Mouse (Mus musculus): ENCODE measurements around the gene Gpha2. TPM values are rescaled to one million over a fixed set of nuclear protein-coding genes. Genes with fewer than 3 reads are reported as not detected.

The Gpha2 gene
- 1.7 and 2.6 TPM in 2 replicates for polyA plus RNA-seq (2012; rRNA removed)

DNA sequence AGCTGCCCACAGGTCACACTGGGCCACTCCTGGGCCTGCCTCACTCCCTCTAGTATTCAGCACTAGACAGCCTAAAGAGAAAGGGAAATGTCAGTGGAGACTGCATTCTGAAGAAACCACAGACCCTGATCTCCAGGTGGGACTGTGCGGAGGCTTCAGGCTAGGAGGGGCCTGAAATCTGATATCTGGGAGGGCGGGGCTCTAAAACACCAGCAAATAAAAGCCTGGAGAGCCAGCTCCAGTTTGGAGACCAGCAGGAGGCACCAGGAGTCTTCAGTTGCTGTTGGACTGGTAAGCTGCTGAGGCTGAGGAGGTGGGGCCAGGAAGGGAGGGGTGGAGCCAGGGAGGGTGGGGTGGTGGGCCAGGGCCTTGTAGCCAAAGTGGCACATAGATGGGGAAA, at the start of gene Gpha2:
Gene Gpha2, plus strand, starts transcription at position 246 of the 400 bp plus-strand sequence.
- TF ChIP-seq CTCF (IDR thresholded peaks at IDR 0.05; ENCODE audit: insufficient read depth, low read length) (no peak), POLR2A (IDR thresholded peaks at IDR 0.05; ENCODE audit: borderline replicate concordance, extremely low read depth, low read depth, low read length) (no peak)
- DNase-seq = no peak
- no peak within 1 kb of the TSS for H3K4me3 ChIP-seq (replicated peaks; ENCODE audit: extremely low read depth, low read depth, low read length)
- no peaks in the 10 kb centered on the region for H3K4me1 ChIP-seq (ENCODE audit: control insufficient read depth, insufficient read depth, low read length)
- WGBS = 51% methylated on average over 2 of the region's 2 CpGs

DNA sequence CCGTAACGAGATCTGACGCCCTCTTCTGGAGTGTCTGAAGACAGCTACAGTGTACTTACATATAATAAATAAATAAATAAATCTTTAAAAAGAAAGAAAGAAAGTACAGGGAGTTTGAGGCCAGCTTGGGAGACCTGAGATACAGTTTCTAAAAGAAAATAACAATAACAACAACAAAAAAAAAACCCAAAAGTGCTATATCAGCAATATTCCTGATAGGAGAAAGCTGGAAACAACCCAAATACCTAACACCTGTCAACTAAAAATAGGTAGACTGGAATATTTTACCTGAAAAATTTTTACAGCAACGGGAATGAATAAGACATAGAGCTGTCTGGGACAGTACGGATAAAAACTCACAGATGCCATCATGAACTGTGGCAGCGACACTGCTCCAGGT, 47.4 kb upstream of the Gpha2 start:
- WGBS = 82% methylated on average over 6 of the region's 6 CpGs
- H3K4me3 ChIP-seq (replicated peaks; ENCODE audit: extremely low read depth, low read depth, low read length) = no peak overlapping the region
- no peak for DNase-seq
- TF ChIP-seq CTCF (IDR thresholded peaks at IDR 0.05; ENCODE audit: insufficient read depth, low read length) (no peak), POLR2A (IDR thresholded peaks at IDR 0.05; ENCODE audit: borderline replicate concordance, extremely low read depth, low read depth, low read length) (no peak)
- no peaks in the 10 kb centered on the region for H3K4me1 ChIP-seq (ENCODE audit: control insufficient read depth, insufficient read depth, low read length)

DNA sequence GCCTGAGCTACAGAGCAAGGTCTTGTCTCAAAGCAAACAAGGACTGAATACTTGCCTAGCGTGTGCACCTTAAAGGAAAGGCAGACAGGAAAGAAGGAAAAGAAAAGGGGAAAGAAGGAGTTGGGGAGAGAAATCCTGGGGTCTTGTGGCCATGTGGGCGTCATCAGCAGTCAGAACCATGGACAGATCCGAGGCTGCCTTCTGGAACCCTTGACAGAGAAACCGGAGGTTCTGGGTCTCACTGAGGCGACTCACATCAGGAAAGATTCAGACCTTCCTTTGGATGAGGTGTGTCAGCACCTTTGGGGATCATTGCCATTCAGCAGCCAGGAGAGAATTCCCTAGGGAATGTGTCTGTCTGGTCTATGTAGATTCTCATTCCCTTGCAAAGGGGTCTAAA, 44.6 kb upstream of the Gpha2 start:
- H3K4me3 ChIP-seq (replicated peaks; ENCODE audit: extremely low read depth, low read depth, low read length) = no peak overlapping the region
- no peak for DNase-seq
- TF ChIP-seq POLR2A (IDR thresholded peaks at IDR 0.05; ENCODE audit: borderline replicate concordance, extremely low read depth, low read depth, low read length) (no peak), CTCF (IDR thresholded peaks at IDR 0.05; ENCODE audit: insufficient read depth, low read length) (no peak)
- 17% methylated on average over 5 of the region's 5 CpGs for WGBS
- H3K4me1 ChIP-seq (ENCODE audit: control insufficient read depth, insufficient read depth, low read length) = no peaks in the 10 kb centered on the region

DNA sequence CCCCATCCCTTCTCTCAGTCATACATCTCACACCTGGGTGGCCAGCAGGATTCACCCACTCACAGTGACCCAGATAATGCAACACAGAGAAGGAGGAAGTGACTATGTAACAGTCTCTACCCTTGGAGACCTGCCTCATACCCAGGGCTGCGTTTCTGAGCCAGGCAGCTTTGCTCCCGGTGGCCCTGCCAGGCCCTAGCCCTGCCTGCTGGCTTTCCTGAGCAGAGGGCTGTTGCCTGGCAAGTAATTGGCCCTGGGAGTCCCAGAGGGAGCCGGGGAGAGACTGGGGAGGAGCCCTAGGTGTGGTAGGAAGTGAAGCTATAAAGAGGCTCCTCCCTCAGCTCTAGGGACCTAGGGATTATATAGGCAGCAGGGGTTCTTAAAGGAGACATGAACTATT, 43.6 kb upstream of the Gpha2 start:
- DNase-seq = no peak
- WGBS = 23% methylated on average over 3 of the region's 3 CpGs
- H3K4me3 ChIP-seq (replicated peaks; ENCODE audit: extremely low read depth, low read depth, low read length) = no peak overlapping the region
- no peaks in the 10 kb centered on the region; the same call in 1 of the 2 replicates for H3K4me1 ChIP-seq (ENCODE audit: control insufficient read depth, insufficient read depth, low read length)
- no peak for TF ChIP-seq CTCF (IDR thresholded peaks at IDR 0.05; ENCODE audit: insufficient read depth, low read length)

DNA sequence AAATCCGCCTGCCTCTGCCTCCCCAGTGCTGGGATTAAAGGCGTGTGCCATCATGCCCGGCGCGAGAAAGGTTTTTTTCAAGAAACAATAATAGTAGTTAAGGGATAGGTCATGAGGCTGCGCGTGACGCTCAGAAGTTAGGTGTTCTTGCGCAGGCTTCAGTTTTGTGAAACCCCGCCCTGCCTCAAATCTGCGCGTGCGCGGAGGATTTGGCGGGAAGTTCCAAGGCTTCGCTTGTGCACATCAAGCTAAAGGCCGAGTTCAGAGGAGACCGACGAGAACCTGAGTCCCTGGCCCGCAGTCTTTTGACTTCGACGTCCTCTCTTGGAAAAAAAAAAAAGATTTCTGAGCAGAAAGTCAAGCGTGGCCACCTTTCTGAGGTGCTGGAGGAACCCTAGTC, 42.0 kb upstream of the Gpha2 start, which contains the start of gene Majin:
Gene Majin, plus strand, starts transcription at position 258 of the 400 bp plus-strand sequence.
- no peak for DNase-seq
- H3K4me3 ChIP-seq (replicated peaks; ENCODE audit: extremely low read depth, low read depth, low read length) = no peak within 1 kb of the TSS
- WGBS = 85% methylated on average over 23 of the region's 23 CpGs
- H3K4me1 ChIP-seq (ENCODE audit: control insufficient read depth, insufficient read depth, low read length) = no peaks in the 10 kb centered on the region; the same call in 1 of the 2 replicates
- no peak for TF ChIP-seq CTCF (IDR thresholded peaks at IDR 0.05; ENCODE audit: insufficient read depth, low read length)
- TF ChIP-seq POLR2A (IDR thresholded peaks at IDR 0.05; ENCODE audit: borderline replicate concordance, extremely low read depth, low read depth, low read length) = no peak

DNA sequence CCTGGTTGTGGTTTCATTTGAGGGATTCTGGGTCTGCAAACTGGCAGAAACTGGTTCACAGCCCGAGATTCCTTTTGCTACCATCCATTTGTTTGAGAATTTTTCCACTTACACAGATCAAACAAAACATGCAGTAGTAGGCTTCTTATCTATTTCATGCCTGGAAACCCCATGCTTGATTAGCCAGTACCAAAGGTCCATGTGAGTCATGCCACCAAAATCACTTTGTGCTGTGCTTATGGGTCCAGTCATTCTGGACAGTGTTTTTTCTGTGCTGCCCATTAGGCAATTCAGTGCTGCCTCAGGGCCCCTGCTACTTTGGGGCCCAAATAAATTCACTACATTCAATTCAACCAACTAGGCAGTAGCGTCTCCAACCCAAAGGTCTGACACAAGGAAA, 21.9 kb upstream of the Gpha2 start:
- WGBS = 73% methylated on average over 2 of the region's 2 CpGs
- Histone ChIP-seq H3K4me3 (replicated peaks; ENCODE audit: extremely low read depth, low read depth, low read length) (no peak overlapping the region), H3K4me1 (ENCODE audit: control insufficient read depth, insufficient read depth, low read length) (peaks cover 2% of the 10 kb centered on the region)
- TF ChIP-seq POLR2A (IDR thresholded peaks at IDR 0.05; ENCODE audit: borderline replicate concordance, extremely low read depth, low read depth, low read length) (no peak), CTCF (IDR thresholded peaks at IDR 0.05; ENCODE audit: insufficient read depth, low read length) (no peak)
- no peak for DNase-seq

DNA sequence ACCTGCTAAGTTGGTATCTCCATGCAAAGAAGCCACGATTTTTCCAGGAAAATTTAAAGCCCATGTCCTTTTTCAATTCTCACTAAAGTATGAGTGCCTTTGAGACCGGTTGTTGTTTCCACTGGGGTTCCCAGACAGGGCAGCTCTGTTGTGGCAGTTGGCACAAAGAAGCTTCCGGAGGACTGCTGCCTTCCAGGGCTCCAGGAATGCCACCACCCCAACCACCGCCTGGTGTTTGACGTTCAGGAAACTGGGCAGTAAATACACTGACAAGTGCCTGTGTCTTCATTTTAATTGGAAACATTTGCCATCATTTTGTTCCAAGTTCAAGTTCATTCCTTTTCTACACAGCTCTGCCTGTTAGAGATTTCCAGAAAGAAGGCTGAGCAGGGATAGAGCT, 19.5 kb upstream of the Gpha2 start:
- peaks cover 2% of the 10 kb centered on the region for H3K4me1 ChIP-seq (ENCODE audit: control insufficient read depth, insufficient read depth, low read length)
- no peak overlapping the region for H3K4me3 ChIP-seq (replicated peaks; ENCODE audit: extremely low read depth, low read depth, low read length)
- WGBS = 47% methylated on average over 5 of the region's 5 CpGs
- no peak for DNase-seq
- TF ChIP-seq CTCF (IDR thresholded peaks at IDR 0.05; ENCODE audit: insufficient read depth, low read length) (no peak), POLR2A (IDR thresholded peaks at IDR 0.05; ENCODE audit: borderline replicate concordance, extremely low read depth, low read depth, low read length) (no peak)

DNA sequence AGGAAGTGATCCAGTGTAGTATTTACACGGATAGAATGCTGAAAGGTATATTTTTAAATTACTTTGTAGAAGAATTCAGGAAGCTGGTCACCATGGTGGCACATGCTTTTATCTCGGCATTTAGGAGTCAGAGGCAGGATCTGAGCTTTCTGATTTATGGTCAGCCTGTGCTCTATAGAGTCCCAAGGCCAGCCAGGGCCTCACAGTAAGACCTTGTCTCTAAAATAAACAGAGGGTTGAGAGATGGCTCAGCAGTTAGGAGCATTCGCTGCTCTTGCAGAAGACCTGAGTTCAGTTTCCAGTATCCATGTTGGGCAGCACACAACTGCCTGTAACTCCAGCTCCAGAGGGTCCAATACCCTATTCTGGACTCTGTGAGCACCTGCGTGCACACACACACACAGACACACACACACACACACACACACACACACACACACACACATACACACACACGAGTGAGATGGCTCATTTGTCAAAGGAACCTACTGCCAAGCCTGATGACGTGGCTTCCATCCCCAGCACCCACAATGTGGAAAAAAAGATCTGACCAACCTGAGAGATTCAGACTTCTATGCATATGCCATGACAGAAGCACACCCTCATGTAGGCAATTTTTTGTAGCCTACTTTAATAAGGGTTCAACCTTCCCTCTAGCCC, 10.0 kb upstream of the Gpha2 start:
- Histone ChIP-seq H3K4me3 (replicated peaks; ENCODE audit: extremely low read depth, low read depth, low read length) (no peak overlapping the region), H3K4me1 (ENCODE audit: control insufficient read depth, insufficient read depth, low read length) (no peaks in the 10 kb centered on the region)
- TF ChIP-seq CTCF (IDR thresholded peaks at IDR 0.05; ENCODE audit: insufficient read depth, low read length) (no peak), POLR2A (IDR thresholded peaks at IDR 0.05; ENCODE audit: borderline replicate concordance, extremely low read depth, low read depth, low read length) (no peak)
- 59% methylated on average over 6 of the region's 6 CpGs for WGBS
- no peak for DNase-seq

DNA sequence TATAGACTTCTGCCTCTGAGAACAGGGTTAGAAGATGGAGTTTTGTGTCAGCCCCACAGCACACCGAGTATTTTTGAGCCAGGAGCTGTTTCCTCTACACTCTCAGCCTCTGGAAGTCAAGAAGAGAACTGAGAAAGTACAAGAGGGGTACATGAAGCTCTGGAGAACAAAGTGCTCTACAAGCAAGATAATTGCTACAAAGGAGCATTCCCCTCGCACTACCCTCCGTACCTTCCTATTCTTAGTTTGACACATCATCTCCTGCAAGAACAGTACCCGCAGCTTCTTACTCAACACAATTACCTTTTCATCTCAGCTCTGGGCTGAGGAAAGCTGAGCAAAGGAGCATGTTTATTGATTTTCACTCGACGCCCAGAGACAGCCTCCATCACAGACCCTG, 7.6 kb upstream of the Gpha2 start:
- WGBS = 63% methylated on average over 6 of the region's 6 CpGs
- TF ChIP-seq CTCF (IDR thresholded peaks at IDR 0.05; ENCODE audit: insufficient read depth, low read length) (no peak), POLR2A (IDR thresholded peaks at IDR 0.05; ENCODE audit: borderline replicate concordance, extremely low read depth, low read depth, low read length) (no peak)
- no peak for DNase-seq
- Histone ChIP-seq H3K4me3 (replicated peaks; ENCODE audit: extremely low read depth, low read depth, low read length) (no peak overlapping the region), H3K4me1 (ENCODE audit: control insufficient read depth, insufficient read depth, low read length) (no peaks in the 10 kb centered on the region)

DNA sequence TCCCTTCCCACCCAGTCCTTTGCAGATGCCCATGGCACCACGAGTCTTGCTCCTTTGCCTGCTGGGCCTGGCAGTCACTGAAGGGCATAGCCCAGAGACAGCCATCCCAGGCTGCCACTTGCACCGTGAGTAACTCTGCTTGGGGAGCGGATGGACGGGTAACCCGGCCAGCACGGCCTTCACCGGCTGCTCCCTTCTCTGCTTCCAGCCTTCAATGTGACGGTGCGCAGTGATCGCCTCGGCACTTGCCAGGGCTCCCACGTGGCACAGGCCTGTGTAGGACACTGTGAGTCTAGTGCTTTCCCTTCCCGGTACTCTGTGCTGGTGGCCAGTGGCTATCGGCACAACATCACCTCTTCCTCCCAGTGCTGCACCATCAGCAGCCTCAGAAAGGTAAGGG, 583 bp downstream of the Gpha2 start:
- 89% methylated on average over 14 of the region's 14 CpGs for WGBS
- Histone ChIP-seq H3K4me3 (replicated peaks; ENCODE audit: extremely low read depth, low read depth, low read length) (no peak overlapping the region), H3K4me1 (ENCODE audit: control insufficient read depth, insufficient read depth, low read length) (no peaks in the 10 kb centered on the region)
- TF ChIP-seq POLR2A (IDR thresholded peaks at IDR 0.05; ENCODE audit: borderline replicate concordance, extremely low read depth, low read depth, low read length) (no peak), CTCF (IDR thresholded peaks at IDR 0.05; ENCODE audit: insufficient read depth, low read length) (no peak)
- no peak for DNase-seq

All from lung, adult 2 months (tissue).